Mouse (Mus musculus): Measurements from ENCODE around the gene Arfip1. TPM values are rescaled to one million over a fixed set of nuclear protein-coding genes. Genes with fewer than 3 reads are reported as not detected.

The Arfip1 gene
- polyA plus RNA-seq, 1 experiment from 2014 or later, result 60.8 TPM

DNA sequence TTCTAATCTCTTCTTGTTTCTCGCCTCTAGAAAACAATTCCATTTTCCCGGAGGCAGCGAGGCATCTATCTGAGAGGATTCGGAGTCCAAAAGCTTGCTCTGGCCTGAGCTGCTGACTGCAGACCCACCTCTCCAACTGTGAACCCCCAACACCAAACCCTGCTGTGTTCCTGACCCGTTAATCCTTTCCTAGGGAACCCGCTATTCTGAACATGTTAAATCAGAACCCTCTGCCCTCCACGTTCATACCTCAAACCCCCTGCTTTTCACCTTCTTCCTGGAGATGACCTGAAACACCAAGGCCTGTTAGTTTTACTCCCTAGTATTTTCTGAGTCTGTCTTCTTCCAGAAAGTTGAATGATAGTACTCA, 33.4 kb upstream of the Arfip1 start:
- 45% methylated on average over 7 of the region's 7 CpGs for WGBS
- TF ChIP-seq CTCF (IDR thresholded peaks at IDR 0.05), result no peak
- no peak for TF ChIP-seq EP300 (IDR thresholded peaks at IDR 0.05)
- Histone ChIP-seq H3K4me3 (ENCODE audit: low read depth, low read length) (no peak overlapping the region), H3K27ac (ENCODE audit: low read length) (no peak overlapping the region), H3K27me3 (replicated peaks; ENCODE audit: insufficient read depth, low read length) (no peaks in the 10 kb centered on the region), H3K4me1 (ENCODE audit: insufficient read depth, low read depth, low read length) (no peaks in the 10 kb centered on the region), H3K9ac (replicated peaks; ENCODE audit: low read depth) (no peak overlapping the region), H3K36me3 (ENCODE audit: insufficient read depth, low read length) (no peaks in the 10 kb centered on the region), H3K9me3 (ENCODE audit: low read length) (no peaks in the 10 kb centered on the region), H3K4me2 (replicated peaks; ENCODE audit: low read depth, low read length) (no peak overlapping the region)
- ATAC-seq (no peak), DNase-seq (ENCODE audit: low spot score) (no peak)

DNA sequence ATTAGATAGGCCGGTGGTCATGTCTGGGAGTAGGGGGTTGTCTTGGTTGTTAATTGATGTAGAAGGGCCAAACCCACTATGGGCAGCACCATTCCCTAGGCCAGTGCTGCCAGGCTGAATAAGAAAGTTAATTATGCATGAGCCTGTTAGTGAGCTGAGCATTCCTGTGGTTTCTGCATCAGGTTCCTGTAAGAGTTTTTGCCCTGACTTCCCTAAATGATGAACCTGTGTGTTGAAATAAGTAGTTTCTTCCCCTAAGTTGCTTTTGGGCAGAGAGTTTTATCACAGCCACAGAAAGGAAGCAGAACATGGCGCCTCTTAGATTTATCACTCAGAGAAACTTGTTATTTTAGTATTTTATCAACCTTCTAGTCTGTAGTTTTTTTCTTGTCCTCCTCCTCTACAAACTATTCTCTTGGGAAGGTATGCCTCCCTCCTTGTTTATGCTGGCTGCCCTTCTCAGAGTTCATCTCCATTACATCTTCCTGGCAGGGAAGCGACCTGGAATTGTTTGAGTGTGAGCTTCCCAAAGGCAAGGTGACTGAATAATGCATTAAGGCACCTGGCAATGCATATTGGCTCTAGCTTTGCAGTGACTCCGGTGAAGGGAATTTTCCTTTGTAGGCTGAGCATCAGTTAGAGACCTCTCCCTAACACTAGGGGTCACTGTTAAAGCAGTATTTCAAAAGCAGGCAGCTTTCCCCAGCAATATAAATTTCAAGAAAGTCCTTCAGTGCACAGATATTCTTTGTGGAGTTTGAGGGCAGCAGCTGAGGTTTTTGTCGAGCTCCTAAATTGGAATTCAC, 32.8 kb upstream of the Arfip1 start:
- ATAC-seq (peak; percentile 47; the same call in 1 of the 2 replicates), DNase-seq (ENCODE audit: low spot score) (peak; percentile 90)
- 25% methylated on average over 5 of the region's 5 CpGs for WGBS
- H3K4me3 ChIP-seq (ENCODE audit: low read depth, low read length), result no peak overlapping the region
- no peak overlapping the region for H3K4me2 ChIP-seq (replicated peaks; ENCODE audit: low read depth, low read length)
- no peaks in the 10 kb centered on the region for H3K4me1 ChIP-seq (ENCODE audit: insufficient read depth, low read depth, low read length)
- TF ChIP-seq EP300 (IDR thresholded peaks at IDR 0.05) (no peak), CTCF (IDR thresholded peaks at IDR 0.05) (peak; percentile 77)
- no peaks in the 10 kb centered on the region for H3K9me3 ChIP-seq (ENCODE audit: low read length)
- H3K36me3 ChIP-seq (ENCODE audit: insufficient read depth, low read length), result no peaks in the 10 kb centered on the region
- H3K27ac ChIP-seq (ENCODE audit: low read length), result no peak overlapping the region
- H3K27me3 ChIP-seq (replicated peaks; ENCODE audit: insufficient read depth, low read length), result no peaks in the 10 kb centered on the region
- no peak overlapping the region for H3K9ac ChIP-seq (replicated peaks; ENCODE audit: low read depth)

DNA sequence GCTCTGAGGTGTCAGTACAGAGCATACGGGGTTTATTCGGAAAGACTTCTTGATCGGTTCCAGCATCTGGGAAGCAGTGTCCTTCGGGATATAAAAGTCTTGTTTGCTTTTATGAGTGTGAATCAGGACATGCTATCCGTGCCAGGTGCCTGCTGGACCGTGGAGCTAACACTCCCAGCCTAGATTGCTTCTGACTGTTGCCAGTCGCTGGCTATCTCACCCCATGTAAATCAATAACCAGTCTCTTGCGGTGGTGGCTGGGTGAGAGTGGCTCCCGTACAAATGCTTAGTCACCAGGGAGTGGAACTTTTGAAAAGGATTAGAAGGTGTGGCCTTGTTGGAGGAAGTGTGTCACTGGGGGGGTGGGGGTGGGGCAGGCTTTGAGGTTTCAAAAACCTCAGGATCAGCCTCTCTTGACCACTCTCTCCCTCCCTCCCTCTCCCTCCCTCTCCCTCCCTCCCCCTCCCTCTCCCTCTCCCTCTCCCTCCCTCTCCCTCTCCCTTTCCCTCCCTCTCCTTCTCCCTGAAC, 27.8 kb upstream of the Arfip1 start:
- ATAC-seq, result no peak
- TF ChIP-seq EP300 (IDR thresholded peaks at IDR 0.05), result no peak
- TF ChIP-seq CTCF (IDR thresholded peaks at IDR 0.05), result no peak
- WGBS, result 57% methylated on average over 9 of the region's 9 CpGs
- no peak overlapping the region for H3K9ac ChIP-seq (replicated peaks; ENCODE audit: low read depth)
- H3K4me1 ChIP-seq (ENCODE audit: insufficient read depth, low read depth, low read length), result no peaks in the 10 kb centered on the region
- no peak overlapping the region for H3K4me2 ChIP-seq (replicated peaks; ENCODE audit: low read depth, low read length)
- H3K4me3 ChIP-seq (ENCODE audit: low read depth, low read length), result no peak overlapping the region
- no peaks in the 10 kb centered on the region for H3K27me3 ChIP-seq (replicated peaks; ENCODE audit: insufficient read depth, low read length)
- H3K36me3 ChIP-seq (ENCODE audit: insufficient read depth, low read length), result no peaks in the 10 kb centered on the region
- H3K27ac ChIP-seq (ENCODE audit: low read length), result no peak overlapping the region
- H3K9me3 ChIP-seq (ENCODE audit: low read length), result no peaks in the 10 kb centered on the region
- no peak for DNase-seq (ENCODE audit: low spot score)

DNA sequence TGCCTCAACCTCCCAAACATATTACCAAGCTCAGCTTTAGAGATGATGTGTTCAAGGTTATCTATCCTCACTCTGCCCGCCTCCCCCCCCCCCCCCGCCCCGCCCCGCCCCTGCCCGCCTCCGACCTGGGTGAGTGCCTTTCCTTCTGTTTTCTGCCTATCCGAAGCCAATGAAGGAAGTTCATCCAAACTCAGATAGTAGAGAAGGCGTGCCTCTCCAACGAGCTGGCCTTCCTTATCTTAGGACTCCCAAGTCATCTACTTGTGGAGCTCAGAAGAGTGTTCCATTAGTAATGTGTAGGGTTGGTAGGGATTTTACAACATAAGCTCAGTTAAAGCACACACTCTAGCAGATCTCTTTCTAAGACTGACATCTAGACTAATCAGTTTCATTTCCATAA, 20.8 kb upstream of the Arfip1 start:
- no peaks in the 10 kb centered on the region for H3K9me3 ChIP-seq (ENCODE audit: low read length)
- no peak overlapping the region for H3K27ac ChIP-seq (ENCODE audit: low read length)
- 46% methylated on average over 5 of the region's 9 CpGs for WGBS
- H3K4me1 ChIP-seq (ENCODE audit: insufficient read depth, low read depth, low read length), result peaks cover 8% of the 10 kb centered on the region; the same call in 1 of the 2 replicates
- H3K36me3 ChIP-seq (ENCODE audit: insufficient read depth, low read length), result no peaks in the 10 kb centered on the region
- no peak overlapping the region for H3K4me3 ChIP-seq (ENCODE audit: low read depth, low read length)
- H3K27me3 ChIP-seq (replicated peaks; ENCODE audit: insufficient read depth, low read length), result no peaks in the 10 kb centered on the region
- no peak for TF ChIP-seq EP300 (IDR thresholded peaks at IDR 0.05)
- TF ChIP-seq CTCF (IDR thresholded peaks at IDR 0.05), result no peak
- no peak overlapping the region for H3K4me2 ChIP-seq (replicated peaks; ENCODE audit: low read depth, low read length)
- no peak for ATAC-seq
- H3K9ac ChIP-seq (replicated peaks; ENCODE audit: low read depth), result no peak overlapping the region
- DNase-seq (ENCODE audit: low spot score), result no peak

DNA sequence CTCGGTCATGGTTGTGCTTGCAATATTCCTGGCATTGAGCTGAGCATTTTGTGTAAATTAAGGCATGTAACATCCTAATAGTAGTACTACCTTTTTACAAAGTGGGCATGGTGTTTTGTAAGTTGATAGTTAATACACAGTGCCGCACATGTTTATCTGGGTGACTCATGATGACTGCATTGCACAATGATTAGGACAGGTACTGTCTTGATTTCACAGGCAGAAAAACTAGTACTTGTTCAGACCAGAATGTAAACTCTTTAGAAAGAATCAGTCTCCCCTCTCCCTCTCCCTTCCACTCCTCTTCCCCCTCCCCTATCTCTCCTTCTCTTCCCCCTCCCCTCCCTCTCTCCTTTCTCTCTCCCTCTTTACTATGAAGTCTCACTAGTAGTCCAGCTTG, 20.3 kb upstream of the Arfip1 start:
- Histone ChIP-seq H3K9ac (replicated peaks; ENCODE audit: low read depth) (no peak overlapping the region), H3K4me2 (replicated peaks; ENCODE audit: low read depth, low read length) (no peak overlapping the region), H3K4me3 (ENCODE audit: low read depth, low read length) (no peak overlapping the region), H3K27me3 (replicated peaks; ENCODE audit: insufficient read depth, low read length) (no peaks in the 10 kb centered on the region), H3K36me3 (ENCODE audit: insufficient read depth, low read length) (no peaks in the 10 kb centered on the region), H3K4me1 (ENCODE audit: insufficient read depth, low read depth, low read length) (peaks cover 8% of the 10 kb centered on the region; the same call in 1 of the 2 replicates), H3K27ac (ENCODE audit: low read length) (0 out of 2 replicates have a peak overlapping the region, but pooled peaks have one; percentile 32), H3K9me3 (ENCODE audit: low read length) (no peaks in the 10 kb centered on the region)
- ATAC-seq (no peak), DNase-seq (ENCODE audit: low spot score) (peak; percentile 29)
- no peak for TF ChIP-seq EP300 (IDR thresholded peaks at IDR 0.05)
- 84% methylated on average over 2 of the region's 2 CpGs for WGBS

DNA sequence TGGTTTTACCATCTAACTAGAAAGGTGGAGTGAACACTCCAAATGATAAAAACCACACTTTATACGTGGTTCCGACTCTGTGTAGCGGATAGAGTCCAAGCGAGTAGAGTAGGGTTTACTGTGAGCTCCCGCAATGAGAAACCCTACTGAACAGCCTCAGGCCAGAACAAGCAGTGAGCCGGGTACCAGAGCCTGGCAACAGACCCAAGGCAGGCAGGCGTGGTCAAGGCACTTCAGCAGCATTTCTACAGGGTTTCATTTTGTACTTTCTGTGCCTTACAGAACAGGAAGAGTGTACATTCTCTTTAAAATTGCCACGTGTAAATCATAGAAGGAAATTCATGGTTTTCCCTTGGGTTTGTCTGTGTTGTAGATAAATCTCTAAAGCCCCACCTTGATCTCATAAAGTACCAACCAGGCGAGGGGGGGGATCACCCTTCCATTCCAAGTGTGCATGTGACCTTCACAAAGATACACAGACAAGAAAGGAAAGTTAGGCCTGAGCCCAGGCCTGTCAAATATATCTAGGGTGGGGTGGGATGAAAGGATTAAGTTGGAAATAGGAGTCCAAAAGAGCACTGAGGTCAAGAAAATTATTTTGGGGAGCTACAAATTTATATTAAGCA, 19.6 kb upstream of the Arfip1 start:
- Histone ChIP-seq H3K4me2 (replicated peaks; ENCODE audit: low read depth, low read length) (no peak overlapping the region), H3K4me3 (ENCODE audit: low read depth, low read length) (no peak overlapping the region), H3K9ac (replicated peaks; ENCODE audit: low read depth) (no peak overlapping the region), H3K27me3 (replicated peaks; ENCODE audit: insufficient read depth, low read length) (no peaks in the 10 kb centered on the region), H3K4me1 (ENCODE audit: insufficient read depth, low read depth, low read length) (peaks cover 8% of the 10 kb centered on the region; the same call in 1 of the 2 replicates), H3K9me3 (ENCODE audit: low read length) (no peaks in the 10 kb centered on the region), H3K27ac (ENCODE audit: low read length) (0 out of 2 replicates have a peak overlapping the region, but pooled peaks have one; percentile 32), H3K36me3 (ENCODE audit: insufficient read depth, low read length) (no peaks in the 10 kb centered on the region)
- DNase-seq (ENCODE audit: low spot score) (peak; percentile 25), ATAC-seq (no peak; the same call in 1 of the 2 replicates)
- TF ChIP-seq CTCF (IDR thresholded peaks at IDR 0.05), result no peak
- no peak for TF ChIP-seq EP300 (IDR thresholded peaks at IDR 0.05)
- 59% methylated on average over 9 of the region's 9 CpGs for WGBS
